Mouse (Mus musculus) spleen, postnatal 14 days (tissue): ENCODE data around the gene Ttc41.

Source experiments
- DNase-seq, 2 experiments: peaks; one replicate each; pipeline ENCODE4 v3.0.0; 2021 to 2022; ENCODE audit warnings: low spot score in 2 of 2

Ttc41 gene

DNA sequence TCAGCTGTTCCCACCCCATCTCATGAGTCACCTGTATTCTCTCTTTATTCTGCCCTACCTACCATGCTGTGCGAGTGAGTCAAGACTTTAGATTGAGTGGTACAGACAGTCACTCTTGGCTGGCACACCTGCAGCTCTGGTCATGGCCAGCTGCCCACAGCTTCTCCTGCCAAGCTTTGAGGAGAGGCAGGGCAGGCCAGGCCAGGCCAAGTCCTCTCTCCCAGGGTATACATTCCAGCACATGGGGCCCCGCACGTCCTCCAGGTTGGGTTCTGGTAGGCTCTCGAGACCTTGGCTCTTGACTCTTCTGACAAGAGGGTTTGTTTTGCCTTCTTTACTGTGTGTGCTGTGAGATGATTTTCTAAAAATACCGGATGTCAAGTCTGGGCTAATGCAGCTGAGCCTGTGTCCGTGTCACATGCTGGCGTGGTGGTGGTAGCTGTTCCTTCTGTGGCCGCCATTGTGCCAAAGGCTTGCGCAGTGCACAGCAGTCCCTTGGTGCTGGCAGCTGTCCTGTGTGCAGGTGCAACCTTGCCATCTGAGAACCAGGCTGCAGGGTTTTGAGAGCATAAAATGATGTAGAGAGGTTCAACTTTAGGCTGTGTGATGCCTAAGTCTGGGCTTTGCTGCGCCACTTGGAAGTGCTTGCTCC lies 120.4 kb downstream of the Ttc41 start:
- DNase-seq: no peak
